Mouse (Mus musculus) bone marrow, adult 2 months (tissue): Measurements from ENCODE around the gene Pigv. TPM values are rescaled to one million over a fixed set of nuclear protein-coding genes. Genes with fewer than 3 reads are reported as not detected.

ENCODE experiments used
- H3K27ac ChIP-seq: fragments of 200-500 bp; 2 replicates; pipeline ENCODE4 v1.5.1; 2012; ENCODE audit warnings: low read depth, mild to moderate bottlenecking, control low read depth, inconsistent platforms, low read length; ENCODE audit not compliant: control insufficient read depth, poor library complexity, insufficient read depth
- H3K4me1 ChIP-seq: fragments of 200-500 bp; 2 replicates; pipeline ENCODE4 v1.6.1; 2011; ENCODE audit warnings: low read length; ENCODE audit not compliant: control insufficient read depth, insufficient read depth
- H3K4me3 ChIP-seq: fragments of 200-500 bp; replicated peaks from 2 replicates; pipeline ENCODE3; 2011; ENCODE audit warnings: mild to moderate bottlenecking, low read depth, low read length, control low read depth; ENCODE audit not compliant: control insufficient read depth
- CTCF ChIP-seq: fragments of 200-500 bp; IDR thresholded peaks from 2 replicates; pipeline ENCODE4 v1.5.1; 2011; ENCODE audit warnings: low read length, control low read depth; ENCODE audit not compliant: control insufficient read depth, insufficient read depth
- POLR2A ChIP-seq: fragments of 200-500 bp; IDR thresholded peaks from 2 replicates; pipeline ENCODE4 v1.6.1; 2011; ENCODE audit warnings: low read depth, mild to moderate bottlenecking, control low read depth, low read length, borderline replicate concordance; ENCODE audit not compliant: control insufficient read depth
- WGBS: fragments of 180-500 bp; shearing (Covaris S2); methylation state at CpG from one replicate; pipeline ENCODE4 v1.1.7; 2018; 5-methylcytosine and 5-hydroxymethylcytosine counted together
- polyA plus RNA-seq: library from polyadenylated mRNA; stranded (reverse); fragments of >200 nt; gene quantifications from 2 replicates; pipeline ENCODE4 v1.2.4, GENCODE M21; 2011; ENCODE audit warnings: low replicate concordance; ENCODE audit not compliant: missing spikeins, insufficient read depth, insufficient read length

The Pigv gene
- polyA plus RNA-seq, 1 experiment = 10.4 TPM

DNA sequence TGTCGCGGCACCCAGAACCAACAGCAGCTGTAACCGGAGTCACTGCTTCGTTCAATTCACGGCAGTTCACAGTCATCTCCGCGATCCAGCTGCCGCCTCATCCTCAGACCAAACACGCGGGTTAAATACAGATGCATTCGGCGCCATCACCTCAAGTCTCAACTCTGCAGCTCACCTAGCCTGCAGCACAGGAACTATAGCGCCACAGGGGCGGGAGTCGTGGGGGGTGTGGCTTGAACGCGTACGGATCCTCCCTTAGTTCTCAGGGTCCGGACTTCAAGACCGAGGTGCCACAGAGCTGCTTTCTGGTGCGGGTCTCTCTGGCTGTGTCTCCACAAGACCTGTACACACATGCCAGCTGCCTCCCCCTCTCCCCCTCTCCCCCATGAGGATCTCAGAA lies 26.8 kb downstream of the Pigv start:
- TF ChIP-seq CTCF (no peak), POLR2A (no peak)
- Histone ChIP-seq H3K4me3 (no peak overlapping the region), H3K4me1 (no peaks in the 10 kb centered on the region; the same call in 1 of the 2 replicates), H3K27ac (no peak overlapping the region)
- WGBS = 86% methylated on average over 21 of the region's 21 CpGs

DNA sequence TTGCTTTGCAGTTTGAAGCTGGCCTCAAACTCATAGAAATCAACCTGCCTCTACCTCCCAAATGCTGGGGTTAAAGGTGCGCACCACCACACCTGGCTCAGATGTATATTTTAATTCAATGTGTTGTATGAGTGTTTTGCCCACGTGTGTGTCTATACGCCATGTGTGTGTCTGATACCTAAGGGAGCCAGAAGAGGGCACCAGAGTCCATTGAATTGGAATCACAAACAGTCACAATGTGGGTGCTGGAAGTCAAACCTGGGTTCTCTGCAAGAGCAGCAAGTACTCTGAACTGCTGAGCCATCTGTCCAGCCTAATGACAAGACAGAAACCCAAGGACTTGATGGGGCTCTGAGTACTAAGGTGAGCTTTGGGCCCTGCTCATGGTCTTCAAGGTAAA lies 27.3 kb downstream of the Pigv start:
- WGBS = 91% methylated on average over 3 of the region's 3 CpGs
- no peak overlapping the region for H3K4me3 ChIP-seq
- no peak overlapping the region for H3K27ac ChIP-seq
- no peaks in the 10 kb centered on the region; the same call in 1 of the 2 replicates for H3K4me1 ChIP-seq
- TF ChIP-seq POLR2A (no peak), CTCF (no peak)

DNA sequence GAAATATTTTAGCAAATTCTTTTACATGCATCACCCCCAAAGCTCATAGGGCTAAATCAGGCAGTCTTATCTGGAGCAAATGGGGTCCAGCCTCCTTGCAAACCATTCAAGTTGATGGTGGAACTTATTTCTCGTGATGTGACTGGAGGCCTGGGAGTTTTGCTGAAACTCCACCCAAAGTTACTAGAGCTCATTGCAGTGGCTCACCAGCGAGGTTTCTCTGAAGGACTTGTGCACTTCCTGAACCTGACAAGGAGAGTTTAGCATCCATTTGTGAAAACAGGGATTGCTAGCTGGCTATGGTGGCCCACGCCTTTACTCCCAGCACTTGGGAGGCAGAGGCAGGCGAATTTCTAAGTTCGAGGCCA lies 38.4 kb downstream of the Pigv start:
- WGBS = 72% methylated on average over 5 of the region's 5 CpGs
- Histone ChIP-seq H3K4me1 (peaks cover 4% of the 10 kb centered on the region), H3K4me3 (no peak overlapping the region), H3K27ac (no peak overlapping the region)
- TF ChIP-seq CTCF (no peak), POLR2A (no peak)

DNA sequence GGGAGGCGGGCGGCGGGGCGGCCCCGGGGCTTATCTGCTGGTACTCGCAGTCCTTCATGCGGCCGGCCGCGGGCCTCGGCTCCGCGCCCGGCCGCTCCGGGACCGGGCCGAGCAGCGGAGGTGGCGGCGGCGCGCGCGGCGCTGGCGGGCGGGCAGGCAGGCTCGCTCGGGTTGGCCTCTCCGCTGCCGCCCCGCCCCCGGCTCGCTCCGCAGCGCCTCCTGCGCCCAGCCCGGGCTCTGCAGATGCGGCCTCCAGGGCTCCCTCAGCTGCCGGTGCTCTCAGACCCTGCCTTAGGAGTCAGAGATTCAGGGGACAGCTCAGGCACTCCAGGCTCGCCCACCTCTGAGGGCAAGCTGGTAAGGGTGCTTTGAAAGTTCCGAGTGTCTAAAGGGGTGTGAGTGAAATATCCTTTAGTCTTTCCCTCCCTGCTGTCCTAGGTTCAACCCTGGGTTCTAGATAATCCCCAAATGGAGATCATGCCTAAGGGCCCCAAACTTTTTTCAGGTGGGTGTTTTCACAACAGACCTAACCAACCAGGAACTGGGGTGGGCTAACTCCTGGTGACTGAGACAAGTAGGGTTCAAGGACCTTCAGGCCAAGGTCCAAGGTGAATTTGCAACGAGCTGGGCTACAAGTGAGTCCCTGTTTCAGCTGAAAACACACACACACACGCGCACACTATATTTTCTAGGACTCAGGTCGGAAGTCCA lies 39.0 kb downstream of the Pigv start:
- peak; percentile 63 for TF ChIP-seq CTCF
- TF ChIP-seq POLR2A = 0 out of 2 replicates have a peak, but pooled peaks have one; percentile 33
- H3K27ac ChIP-seq = peak overlapping the region; percentile 83; the same call in 1 of the 2 replicates
- WGBS = 8% methylated on average over 45 of the region's 47 CpGs
- H3K4me1 ChIP-seq = peaks cover 5% of the 10 kb centered on the region
- H3K4me3 ChIP-seq = peak overlapping the region; percentile 46

DNA sequence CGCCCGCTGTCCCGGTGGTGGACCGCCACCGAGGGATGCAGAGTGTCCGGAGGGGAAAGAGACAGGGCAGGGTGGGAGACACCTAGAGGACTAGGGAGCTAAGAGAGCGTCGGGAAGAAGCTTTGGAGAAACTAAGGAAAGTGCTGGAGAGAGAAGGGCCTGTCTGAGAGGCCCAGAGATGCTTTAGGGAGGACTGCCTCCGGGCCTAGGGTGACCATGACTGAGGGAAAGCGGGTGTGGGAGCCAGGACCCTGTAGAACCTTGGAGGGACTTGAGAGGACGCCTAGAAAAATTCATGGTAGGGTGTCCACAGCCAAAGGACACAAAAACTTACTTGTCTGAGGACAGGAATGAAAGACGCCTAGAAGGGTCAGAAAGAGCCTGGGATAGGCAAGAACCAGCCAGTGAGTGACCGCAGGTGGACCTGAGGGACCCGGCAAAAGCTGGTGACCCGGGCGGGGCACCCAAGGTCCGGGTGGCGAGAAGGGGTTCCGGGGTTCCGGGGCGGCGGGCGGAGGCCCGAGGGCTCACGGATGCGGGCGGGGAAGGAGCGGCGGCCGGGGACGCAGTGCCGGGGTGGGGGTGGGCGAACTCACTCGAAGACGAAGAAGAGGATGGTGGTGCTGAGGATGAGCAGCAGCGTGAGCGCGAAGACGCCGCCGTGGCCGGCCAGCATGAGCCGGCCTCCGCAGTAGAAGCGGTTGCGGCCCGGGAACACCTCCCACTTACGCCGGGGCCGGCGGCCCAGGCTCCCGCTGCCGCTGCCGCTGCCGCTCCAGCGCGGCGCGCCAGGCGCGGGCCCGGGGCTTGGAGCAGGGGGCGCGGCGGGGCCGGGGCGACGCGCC lies 39.7 kb downstream of the Pigv start:
- TF ChIP-seq CTCF (no peak), POLR2A (no peak)
- Histone ChIP-seq H3K4me1 (peaks cover 5% of the 10 kb centered on the region), H3K27ac (peak overlapping the region; percentile 83), H3K4me3 (peak overlapping the region; percentile 78)
- whole genome bisulfite sequencing = 2% methylated on average over 68 of the region's 69 CpGs

DNA sequence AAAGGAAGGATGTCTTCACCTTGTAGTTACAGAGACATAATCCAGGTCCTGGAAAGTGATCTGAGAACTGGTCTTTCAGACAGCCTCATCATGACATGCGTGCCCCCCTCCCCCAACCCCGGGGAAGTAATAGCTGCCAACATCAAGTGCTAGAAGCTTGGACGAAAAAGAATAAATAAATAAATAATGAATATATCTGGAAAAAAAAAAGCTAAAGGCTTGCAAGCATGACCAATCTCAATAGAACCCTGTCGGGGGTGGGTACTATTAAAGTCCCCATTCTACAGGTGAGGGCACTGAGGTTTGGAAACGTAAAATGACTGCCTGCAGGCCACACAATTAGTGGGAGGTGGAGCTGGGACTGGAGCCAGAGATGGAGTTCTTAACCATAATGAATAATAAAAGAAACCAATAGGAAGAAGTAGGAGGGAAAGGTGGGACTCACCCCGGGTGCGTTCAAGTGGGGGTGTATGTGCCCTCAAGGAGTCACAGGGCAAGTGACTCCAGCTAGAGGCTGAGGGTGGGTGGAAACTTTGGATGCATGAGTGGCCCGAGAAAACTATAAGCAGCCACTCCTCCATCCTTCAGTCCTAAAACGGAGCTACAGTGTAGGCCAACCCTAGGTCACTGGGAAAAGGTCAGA lies 40.6 kb downstream of the Pigv start:
- no peak for TF ChIP-seq CTCF
- no peak for TF ChIP-seq POLR2A
- WGBS = 7% methylated on average over 9 of the region's 9 CpGs
- Histone ChIP-seq H3K4me1 (peaks cover 5% of the 10 kb centered on the region), H3K4me3 (peak overlapping the region; percentile 78), H3K27ac (peak overlapping the region; percentile 83)

DNA sequence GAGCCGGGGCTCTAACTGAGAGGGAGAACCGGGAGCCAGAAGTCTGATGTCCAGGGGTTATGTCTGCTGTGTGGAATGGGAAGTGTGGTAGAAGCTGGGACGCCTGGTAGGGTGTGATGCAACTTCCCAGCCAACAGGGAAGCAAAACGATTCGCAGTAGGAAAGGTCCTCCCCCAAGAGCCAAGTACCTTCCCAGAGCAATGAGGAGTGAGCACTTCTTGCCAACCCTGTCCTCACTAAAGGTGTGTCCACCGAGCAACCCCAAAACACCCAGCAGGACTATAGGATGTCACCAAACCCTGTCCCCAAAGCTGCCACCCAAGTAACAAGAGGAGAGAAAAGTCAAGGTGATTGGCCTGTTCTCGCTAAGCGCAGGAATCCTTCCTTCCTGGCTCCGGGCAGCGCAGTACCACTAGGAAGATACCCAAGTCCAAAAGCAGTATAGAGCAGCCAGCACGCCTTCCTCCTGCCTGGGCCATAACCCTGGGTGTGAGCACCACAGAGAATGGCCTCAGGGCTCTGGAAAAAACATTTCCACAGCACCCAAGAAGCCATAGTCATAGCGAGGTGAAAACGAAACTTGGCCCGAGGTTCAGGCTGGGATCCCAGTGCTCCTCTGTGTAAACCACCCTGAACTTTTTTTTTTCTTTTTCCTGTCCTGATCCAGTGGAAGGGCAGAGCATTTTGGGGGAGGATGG lies 41.2 kb downstream of the Pigv start:
- H3K4me3 ChIP-seq = peak overlapping the region; percentile 65
- peak overlapping the region; percentile 66 for H3K27ac ChIP-seq
- 20% methylated on average over 14 of the region's 14 CpGs for WGBS
- TF ChIP-seq POLR2A = no peak
- no peak for TF ChIP-seq CTCF
- H3K4me1 ChIP-seq = peaks cover 7% of the 10 kb centered on the region
